12 mouse cellular contexts compared by ENCODE assay signal in the genomic region with DNA sequence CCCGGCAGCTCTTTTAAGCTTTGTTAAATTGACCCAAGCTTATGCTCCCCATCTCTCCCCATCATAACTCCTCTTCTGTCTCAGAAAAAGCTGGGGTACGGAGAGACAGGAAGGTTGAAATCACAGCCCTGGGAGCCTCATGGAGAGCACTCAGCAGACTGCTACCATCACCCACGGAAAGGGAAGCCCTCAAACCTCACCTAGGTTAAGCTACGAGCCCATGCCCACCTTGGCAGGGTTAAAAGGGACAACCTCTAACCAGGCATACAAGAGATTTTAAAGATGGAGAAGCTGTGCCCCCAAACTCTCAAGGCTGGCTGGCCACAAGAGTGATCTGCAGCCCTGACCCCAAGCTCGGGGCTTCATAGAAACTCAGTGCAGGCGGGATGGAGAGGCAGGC. TPM values are rescaled to one million over a fixed set of nuclear protein-coding genes. Genes with fewer than 3 reads are reported as not detected.
A peak's percentile ranks its signal among the peaks of the same experiment; 100 is the strongest.
DNase-seq lines count a peak whose midpoint lies in the region; ATAC-seq and TF ChIP-seq lines count a peak whose summit lies in the region.
"Had no signal": no experiment of that assay in that cellular context is flagged by ENCODE, and none has a peak within 500 bp of the region (broad histone marks: within the 10 kb centered on the region; RNA-seq: fewer than 3 reads in every experiment).

No protein-coding gene starts in this region.

- H3K9ac ChIP-seq in forebrain, embryonic 14.5 days (ENCODE audit: low read length), result peak overlapping the region; percentile 47; the same call in 1 of the 2 replicates
- peak overlapping the region; percentile 40 for H3K9ac ChIP-seq in hindbrain, embryonic 14.5 days
- no peak overlapping the region for H3K9ac ChIP-seq in neural tube, embryonic 12.5 days
- H3K9ac ChIP-seq: heart, embryonic 13.5 days; limb, embryonic 15.5 days had no signal

- H3K4me1 ChIP-seq in lung, adult 2 months (ENCODE audit: control insufficient read depth, insufficient read depth, low read length), result peaks cover 3% of the 10 kb centered on the region; the same call in 1 of the 2 replicates
- peaks cover 47% of the 10 kb centered on the region for H3K4me1 ChIP-seq in forebrain, embryonic 14.5 days (ENCODE audit: control insufficient read depth, insufficient read depth, low read length)
- H3K4me1 ChIP-seq in hindbrain, embryonic 14.5 days (replicated peaks; ENCODE audit: control insufficient read depth, insufficient read depth, low read length), result peaks cover 38% of the 10 kb centered on the region
- peaks cover 60% of the 10 kb centered on the region for H3K4me1 ChIP-seq in neural tube, embryonic 12.5 days

- no peak for TF ChIP-seq CTCF in lung, adult 2 months (IDR thresholded peaks at IDR 0.05; ENCODE audit: insufficient read depth, low read length)

- H3K27ac ChIP-seq in forebrain, embryonic 14.5 days (ENCODE audit: low read depth, low read length), result peak overlapping the region; percentile 48
- peak overlapping the region; percentile 62; the same call in 1 of the 2 replicates for H3K27ac ChIP-seq in hindbrain, embryonic 14.5 days
- H3K27ac ChIP-seq in neural tube, embryonic 12.5 days, result no peak overlapping the region
- H3K27ac ChIP-seq: gastrocnemius, adult 2 months; heart, embryonic 13.5 days; limb, embryonic 15.5 days had no signal

- 56% methylated on average over 6 of the region's 6 CpGs for WGBS in lung, adult 2 months
- WGBS in forebrain, embryonic 14.5 days, result 29% methylated on average over 6 of the region's 6 CpGs
- 39% methylated on average over 6 of the region's 6 CpGs for WGBS in hindbrain, embryonic 14.5 days
- 64% methylated on average over 6 of the region's 6 CpGs for WGBS in neural tube, embryonic 12.5 days

- no peaks in the 10 kb centered on the region for H3K36me3 ChIP-seq in forebrain, embryonic 14.5 days (ENCODE audit: control insufficient read depth, insufficient read depth, low read length)
- H3K36me3 ChIP-seq in hindbrain, embryonic 14.5 days (replicated peaks; ENCODE audit: control insufficient read depth, insufficient read depth), result no peaks in the 10 kb centered on the region
- no peaks in the 10 kb centered on the region for H3K36me3 ChIP-seq in neural tube, embryonic 12.5 days
- H3K36me3 ChIP-seq: heart, embryonic 13.5 days; limb, embryonic 15.5 days had no signal

- no peak for TF ChIP-seq POLR2A in lung, adult 2 months (IDR thresholded peaks at IDR 0.05; ENCODE audit: borderline replicate concordance, extremely low read depth, low read depth, low read length)

- peak overlapping the region; percentile 21 for H3K4me3 ChIP-seq in lung, adult 2 months (replicated peaks; ENCODE audit: extremely low read depth, low read depth, low read length)
- peak overlapping the region; percentile 16; the same call in 1 of the 2 replicates for H3K4me3 ChIP-seq in forebrain, embryonic 14.5 days (ENCODE audit: low read depth, low read length)
- H3K4me3 ChIP-seq in hindbrain, embryonic 14.5 days (replicated peaks; ENCODE audit: low read length), result peak overlapping the region; percentile 13; the same call in 1 of the 2 replicates
- no peak overlapping the region for H3K4me3 ChIP-seq in neural tube, embryonic 12.5 days
- H3K4me3 ChIP-seq: erythroblast, embryonic 14.5 days; gastrocnemius, adult 2 months; heart, embryonic 13.5 days; limb, embryonic 15.5 days had no signal

- no peak for ATAC-seq in forebrain, embryonic 14.5 days
- no peak for ATAC-seq in hindbrain, embryonic 14.5 days (ENCODE audit: low FRiP score)
- ATAC-seq in neural tube, embryonic 12.5 days (ENCODE audit: low FRiP score, low read depth), result no peak

- H3K4me2 ChIP-seq in forebrain, embryonic 14.5 days (ENCODE audit: low read length), result peak overlapping the region; percentile 83
- peak overlapping the region; percentile 68 for H3K4me2 ChIP-seq in hindbrain, embryonic 14.5 days (replicated peaks)
- peak overlapping the region; percentile 3 for H3K4me2 ChIP-seq in neural tube, embryonic 12.5 days (replicated peaks)
- H3K4me2 ChIP-seq: heart, embryonic 13.5 days; limb, embryonic 15.5 days had no signal

- no peaks in the 10 kb centered on the region for H3K27me3 ChIP-seq in forebrain, embryonic 14.5 days (replicated peaks; ENCODE audit: control insufficient read depth, insufficient read depth, low read length)
- no peaks in the 10 kb centered on the region; the same call in 1 of the 2 replicates for H3K27me3 ChIP-seq in hindbrain, embryonic 14.5 days (ENCODE audit: control insufficient read depth, insufficient read depth, low read length)
- H3K27me3 ChIP-seq in neural tube, embryonic 12.5 days (replicated peaks), result peaks cover 8% of the 10 kb centered on the region; the same call in 1 of the 2 replicates

- no peaks in the 10 kb centered on the region for H3K9me3 ChIP-seq in forebrain, embryonic 14.5 days (replicated peaks; ENCODE audit: control insufficient read depth, low read length)
- no peaks in the 10 kb centered on the region for H3K9me3 ChIP-seq in hindbrain, embryonic 14.5 days (ENCODE audit: control insufficient read depth, low read length)
- no peaks in the 10 kb centered on the region for H3K9me3 ChIP-seq in neural tube, embryonic 12.5 days
- H3K9me3 ChIP-seq: heart, embryonic 13.5 days; limb, embryonic 15.5 days had no signal

- no peak for DNase-seq in lung, adult 2 months
- DNase-seq in lung, postnatal 4 days, result no peak
- DNase-seq in forebrain, embryonic 14.5 days (ENCODE audit: low spot score), result no peak
- DNase-seq in hindbrain, embryonic 14.5 days (ENCODE audit: low spot score), result no peak
- DNase-seq in urinary bladder, postnatal 25 days (ENCODE audit: low spot score), result no peak
- DNase-seq in adrenal gland, postnatal 25 days, result no peak
- DNase-seq: gastrocnemius, adult 2 months had no signal

RNA-seq across cellular contexts. Expression of a gene that starts 3.2 kb away (rescaled TPM):
- 97.0 and 99.9 TPM in 2 replicates for polyA plus RNA-seq in lung, adult 2 months (2012; rRNA removed)
- polyA plus RNA-seq in forebrain, embryonic 14.5 days (2014; fragmentation: Nextera tagmentation; extraction: Ambion mirVana), result 10.4 and 11.1 TPM in 2 replicates
- 9.3 and 10.1 TPM in 2 replicates for polyA plus RNA-seq in hindbrain, embryonic 14.5 days (2014; fragmentation: Nextera tagmentation; extraction: Ambion mirVana)
- polyA plus RNA-seq in neural tube, embryonic 12.5 days (2016; fragmentation: Nextera tagmentation; extraction: Ambion mirVana), result 13.6 and 15.5 TPM in 2 replicates
- 80.2 and 103 TPM in 2 replicates for total RNA-seq in adrenal gland, postnatal 25 days (2021)
- total RNA-seq: gastrocnemius, adult 2 months; megakaryocyte, adult 5-6 weeks had no signal

Comparison
In these comparisons a context has a peak if more than half of its experiments do, and no peak if none do; other contexts are left out.
1. H3K4me2 ChIP-seq: peak in every context shown above with its lines; median percentile 83 in forebrain, embryonic 14.5 days; 68 in hindbrain, embryonic 14.5 days; 3 in neural tube, embryonic 12.5 days.